In genomic region chrX:159954430-159954779, GRCm38 (mm10) we compare ENCODE assay signal across 20 mouse cellular contexts. TPM values are rescaled to one million over a fixed set of nuclear protein-coding genes. Genes with fewer than 3 reads are reported as not detected.
DNase-seq lines count a peak whose midpoint lies in the region; ATAC-seq lines count a peak whose summit lies in the region.
"Had no signal": no experiment of that assay in that cellular context is flagged by ENCODE, and none has a peak within 500 bp of the region (broad histone marks: within the 10 kb centered on the region; RNA-seq: fewer than 3 reads in every experiment).

No protein-coding gene starts in this region.

- DNase-seq in embryonic facial prominence, embryonic 14.5 days (ENCODE audit: low spot score) = peak; percentile 29
- no peak for DNase-seq in embryonic facial prominence, embryonic 10.5 days (ENCODE audit: low spot score)
- peak; percentile 72 for DNase-seq in cerebellum, adult 11-12 months
- peak; percentile 71 to 72 for DNase-seq in cerebellum, postnatal 36 days
- no peak for DNase-seq in urinary bladder, postnatal 25 days (ENCODE audit: low spot score)
- DNase-seq in heart, adult 9 months (ENCODE audit: low spot score in 2 of 2) = no peak
- DNase-seq: heart, adult 11 months; kidney, adult 9 months; kidney, postnatal 4 days; retina, postnatal 1 day had no signal

- no peaks in the 10 kb centered on the region for H3K4me1 ChIP-seq in embryonic facial prominence, embryonic 14.5 days (ENCODE audit: control insufficient read depth, insufficient read depth, low read length)
- no peaks in the 10 kb centered on the region for H3K4me1 ChIP-seq in embryonic facial prominence, embryonic 10.5 days
- H3K4me1 ChIP-seq in hindbrain, embryonic 16.5 days (ENCODE audit: control insufficient read depth, insufficient read depth, low read depth, low read length) = no peaks in the 10 kb centered on the region
- no peaks in the 10 kb centered on the region for H3K4me1 ChIP-seq in hindbrain, embryonic 13.5 days (replicated peaks)
- H3K4me1 ChIP-seq: embryonic facial prominence, embryonic 15.5 days; liver, embryonic 12.5 days; lung, embryonic 15.5 days; neural tube, embryonic 13.5 days; stomach, embryonic 15.5 days had no signal

- no peak for ATAC-seq in embryonic facial prominence, embryonic 14.5 days (ENCODE audit: low read depth)
- peak; percentile 87 for ATAC-seq in hindbrain, embryonic 16.5 days
- ATAC-seq in hindbrain, embryonic 13.5 days (ENCODE audit: low FRiP score) = no peak
- ATAC-seq: activated CD4-positive, CD25-positive, alpha-beta regulatory T cell, adult 4 months; inflammation-experienced regulatory T-cells, adult 6 months; liver, embryonic 12.5 days had no signal

- peaks cover 19% of the 10 kb centered on the region; the same call in 1 of the 2 replicates for H3K27me3 ChIP-seq in embryonic facial prominence, embryonic 14.5 days (replicated peaks; ENCODE audit: control insufficient read depth, insufficient read depth, low read length)
- peaks cover 100% of the 10 kb centered on the region for H3K27me3 ChIP-seq in embryonic facial prominence, embryonic 10.5 days (replicated peaks; ENCODE audit: low read depth, poor library complexity, severe bottlenecking)
- H3K27me3 ChIP-seq in hindbrain, embryonic 16.5 days (replicated peaks; ENCODE audit: control insufficient read depth, insufficient read depth, low read length) = no peaks in the 10 kb centered on the region
- H3K27me3 ChIP-seq in hindbrain, embryonic 13.5 days = peaks cover 17% of the 10 kb centered on the region

- no peak overlapping the region for H3K4me3 ChIP-seq in embryonic facial prominence, embryonic 14.5 days (ENCODE audit: low read depth, low read length)
- no peak overlapping the region for H3K4me3 ChIP-seq in embryonic facial prominence, embryonic 10.5 days
- no peak overlapping the region for H3K4me3 ChIP-seq in hindbrain, embryonic 16.5 days (ENCODE audit: low read length)
- no peak overlapping the region for H3K4me3 ChIP-seq in hindbrain, embryonic 13.5 days
- H3K4me3 ChIP-seq: embryonic facial prominence, embryonic 15.5 days; limb, embryonic 10.5 days; liver, embryonic 12.5 days; lung, embryonic 15.5 days; neural tube, embryonic 13.5 days; stomach, embryonic 15.5 days had no signal

- no peak overlapping the region for H3K27ac ChIP-seq in embryonic facial prominence, embryonic 14.5 days (replicated peaks; ENCODE audit: low read depth, low read length)
- no peak overlapping the region for H3K27ac ChIP-seq in embryonic facial prominence, embryonic 10.5 days (replicated peaks)
- no peak overlapping the region for H3K27ac ChIP-seq in hindbrain, embryonic 16.5 days (ENCODE audit: low read depth, low read length)
- H3K27ac ChIP-seq in hindbrain, embryonic 13.5 days = no peak overlapping the region
- H3K27ac ChIP-seq: embryonic facial prominence, embryonic 15.5 days; limb, embryonic 10.5 days; liver, embryonic 12.5 days; lung, embryonic 15.5 days; neural tube, embryonic 13.5 days; stomach, embryonic 15.5 days had no signal

- no peak overlapping the region for H3K4me2 ChIP-seq in embryonic facial prominence, embryonic 14.5 days (ENCODE audit: low read depth, low read length)
- H3K4me2 ChIP-seq in hindbrain, embryonic 16.5 days (ENCODE audit: low read length) = no peak overlapping the region
- no peak overlapping the region for H3K4me2 ChIP-seq in hindbrain, embryonic 13.5 days
- H3K4me2 ChIP-seq: embryonic facial prominence, embryonic 15.5 days; liver, embryonic 12.5 days; lung, embryonic 15.5 days; neural tube, embryonic 13.5 days; stomach, embryonic 15.5 days had no signal

- WGBS in embryonic facial prominence, embryonic 14.5 days = 65% methylated on average over 4 of the region's 4 CpGs
- 86% methylated on average over 4 of the region's 4 CpGs for WGBS in embryonic facial prominence, embryonic 10.5 days
- 67% methylated on average over 4 of the region's 4 CpGs for WGBS in hindbrain, embryonic 16.5 days
- 72% methylated on average over 4 of the region's 4 CpGs for WGBS in hindbrain, embryonic 13.5 days

- H3K36me3 ChIP-seq in embryonic facial prominence, embryonic 14.5 days (ENCODE audit: control insufficient read depth, insufficient read depth, low read length) = no peaks in the 10 kb centered on the region
- no peaks in the 10 kb centered on the region for H3K36me3 ChIP-seq in embryonic facial prominence, embryonic 10.5 days (replicated peaks)
- no peaks in the 10 kb centered on the region for H3K36me3 ChIP-seq in hindbrain, embryonic 16.5 days (ENCODE audit: control insufficient read depth, insufficient read depth, low read length)
- no peaks in the 10 kb centered on the region for H3K36me3 ChIP-seq in hindbrain, embryonic 13.5 days
- H3K36me3 ChIP-seq: embryonic facial prominence, embryonic 15.5 days; limb, embryonic 10.5 days; liver, embryonic 12.5 days; lung, embryonic 15.5 days; neural tube, embryonic 13.5 days; stomach, embryonic 15.5 days had no signal

- no peak overlapping the region for H3K9ac ChIP-seq in embryonic facial prominence, embryonic 14.5 days (ENCODE audit: low read depth, low read length)
- no peak overlapping the region for H3K9ac ChIP-seq in hindbrain, embryonic 16.5 days (ENCODE audit: low read depth, low read length)
- no peak overlapping the region for H3K9ac ChIP-seq in hindbrain, embryonic 13.5 days
- H3K9ac ChIP-seq: embryonic facial prominence, embryonic 15.5 days; liver, embryonic 12.5 days; lung, embryonic 15.5 days; neural tube, embryonic 13.5 days; stomach, embryonic 15.5 days had no signal

- no peaks in the 10 kb centered on the region for H3K9me3 ChIP-seq in embryonic facial prominence, embryonic 14.5 days (ENCODE audit: control insufficient read depth, low read length)
- H3K9me3 ChIP-seq in embryonic facial prominence, embryonic 10.5 days = no peaks in the 10 kb centered on the region
- H3K9me3 ChIP-seq in hindbrain, embryonic 16.5 days (ENCODE audit: control insufficient read depth, low read length) = no peaks in the 10 kb centered on the region
- no peaks in the 10 kb centered on the region for H3K9me3 ChIP-seq in hindbrain, embryonic 13.5 days
- H3K9me3 ChIP-seq: embryonic facial prominence, embryonic 15.5 days; limb, embryonic 10.5 days; liver, embryonic 12.5 days; lung, embryonic 15.5 days; neural tube, embryonic 13.5 days; stomach, embryonic 15.5 days had no signal

RNA-seq across cellular contexts. Expression of gene Map3k15, which starts 33.8 kb away (rescaled TPM):
- 0.13 and 0.31 TPM in 2 replicates for polyA plus RNA-seq in embryonic facial prominence, embryonic 14.5 days (2014; fragmentation: Nextera tagmentation; extraction: Ambion mirVana)
- 0.12 and 0.20 TPM in 2 replicates for polyA plus RNA-seq in embryonic facial prominence, embryonic 10.5 days (2016; fragmentation: Nextera tagmentation; extraction: Ambion mirVana)
- polyA plus RNA-seq in hindbrain, embryonic 16.5 days (2015; fragmentation: Nextera tagmentation; extraction: Ambion mirVana) = 0.14 and 0.18 TPM in 2 replicates
- 0.10 and 0.16 TPM in 2 replicates for polyA plus RNA-seq in hindbrain, embryonic 13.5 days (2015; fragmentation: Nextera tagmentation; extraction: Ambion mirVana)

Comparison
In these comparisons a context has a peak if more than half of its experiments do, and no peak if none do; other contexts are left out.
1. DNase-seq: peak in embryonic facial prominence, embryonic 14.5 days (single experiment), cerebellum, adult 11-12 months (single experiment) and cerebellum, postnatal 36 days (2 of 2); none in embryonic facial prominence, embryonic 10.5 days (single experiment), urinary bladder, postnatal 25 days (single experiment) and heart, adult 9 months (0 of 2).